In the genomic region with DNA sequence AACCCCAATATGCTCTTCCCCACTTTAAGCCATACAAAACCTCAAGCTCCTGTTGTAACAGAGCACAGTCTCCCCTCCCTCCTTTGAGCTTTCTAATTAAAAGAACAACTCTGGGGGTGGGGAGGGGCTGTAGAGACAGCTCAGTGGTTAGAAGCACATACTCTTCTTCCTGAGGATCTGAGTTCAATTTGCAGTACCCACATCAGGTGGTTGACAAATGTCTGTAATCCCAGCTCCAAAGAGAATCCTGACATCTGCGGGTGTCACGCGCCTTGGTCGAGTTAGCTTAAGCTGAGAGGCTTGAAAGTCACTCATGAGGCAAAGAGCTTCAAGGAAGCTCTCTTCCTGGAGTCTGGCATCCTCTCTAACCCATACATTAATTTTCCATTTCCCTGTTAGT, we compare ENCODE assay signal across 22 mouse cellular contexts.
A peak's percentile ranks its signal among the peaks of the same experiment; 100 is the strongest.
DNase-seq lines count a peak whose midpoint lies in the region; TF ChIP-seq lines count a peak whose summit lies in the region.
"Had no signal": no experiment of that assay in that cellular context is flagged by ENCODE, and none has a peak within 500 bp of the region (broad histone marks: within the 10 kb centered on the region; RNA-seq: fewer than 3 reads in every experiment).

No protein-coding gene starts in this region.

- TF ChIP-seq EP300 in ES-Bruce4 (IDR thresholded peaks at IDR 0.05; ENCODE audit: insufficient read depth, low read depth, low read length) = no peak

- H3K4me1 ChIP-seq in ES-Bruce4 (ENCODE audit: control insufficient read depth, insufficient read depth, low read length) = no peaks in the 10 kb centered on the region
- peaks cover 0 to under 1% of the 10 kb centered on the region in 2 experiments; a peak in 1 of 4 replicates for H3K4me1 ChIP-seq in ES-E14 (ENCODE audit: control insufficient read depth in 2 of 2, insufficient read depth in 2 of 2, low read length in 2 of 2, poor library complexity in 1 of 2)
- H3K4me1 ChIP-seq: embryonic facial prominence, embryonic 13.5 days; embryonic facial prominence, embryonic 15.5 days; forebrain, embryonic 10.5 days; forebrain, embryonic 12.5 days had no signal

- DNase-seq in ES-E14 (ENCODE audit: low read depth, low spot score) (no peak), ZHBTc4 (ENCODE audit: low read depth, low spot score) (peak; percentile 80)
- no peak for DNase-seq in frontal cortex, postnatal 25 days (ENCODE audit: low spot score in 2 of 2)
- DNase-seq in urinary bladder, adult 2 months (ENCODE audit: low spot score) = no peak
- DNase-seq: adrenal gland, adult 2 months; adrenal gland, postnatal 10 days; adrenal gland, postnatal 25 days; B cell, adult 2 months; cerebellum, adult 11 months; cerebellum, adult 18-20 months; cerebellum, adult 8-10 months; cerebellum, adult 9-11 months; cerebellum, postnatal 14 days; cerebellum, postnatal 36 days; embryo, embryonic 11 days had no signal

- H3K27me3 ChIP-seq in ES-Bruce4 (ENCODE audit: control insufficient read depth, insufficient read depth, low read length, poor library complexity, severe bottlenecking) = no peaks in the 10 kb centered on the region
- H3K27me3 ChIP-seq: CH12.LX; embryonic facial prominence, embryonic 13.5 days; embryonic facial prominence, embryonic 15.5 days; forebrain, embryonic 12.5 days had no signal

- H3K4me3 ChIP-seq in ES-Bruce4 (ENCODE audit: low read depth, low read length) (no peak overlapping the region), ES-E14 (ENCODE audit: insufficient read depth in 1 of 2, low read depth in 1 of 2, low read length in 2 of 2, poor library complexity in 1 of 2, severe bottlenecking in 1 of 2) (no peak overlapping the region)
- H3K4me3 ChIP-seq: embryonic facial prominence, embryonic 13.5 days; embryonic facial prominence, embryonic 15.5 days; erythroblast, embryonic 14.5 days; forebrain, embryonic 10.5 days; forebrain, embryonic 12.5 days had no signal

- in situ Hi-C loops in ES-E14 (cut with MboI; ENCODE audit: low sequenced_read_pairs in 2 of 2, unreplicated experiment in 2 of 2) = no loop called here

- no peaks in the 10 kb centered on the region for H3K36me3 ChIP-seq in ES-Bruce4 (ENCODE audit: control insufficient read depth, insufficient read depth, low read length, poor library complexity, severe bottlenecking)
- peaks cover 2% of the 10 kb centered on the region; the same call in 1 of the 2 replicates for H3K36me3 ChIP-seq in ES-E14 (ENCODE audit: control insufficient read depth, insufficient read depth, low read length, poor library complexity, severe bottlenecking)
- H3K36me3 ChIP-seq: embryonic facial prominence, embryonic 13.5 days; embryonic facial prominence, embryonic 15.5 days; forebrain, embryonic 10.5 days; forebrain, embryonic 12.5 days had no signal

- H3K27ac ChIP-seq in ES-Bruce4 (ENCODE audit: insufficient read depth, low read length) (peak overlapping the region; percentile 25; the same call in 1 of the 2 replicates), ES-E14 (ENCODE audit: insufficient read depth, low read depth, low read length, poor library complexity, severe bottlenecking) (peak overlapping the region; percentile 56; the same call in 1 of the 2 replicates)
- H3K27ac ChIP-seq: embryonic facial prominence, embryonic 13.5 days; embryonic facial prominence, embryonic 15.5 days; forebrain, embryonic 10.5 days; forebrain, embryonic 12.5 days had no signal

- TF ChIP-seq CTCF in ES-Bruce4 (IDR thresholded peaks at IDR 0.05; ENCODE audit: low read depth, low read length) = no peak

- H3K9me3 ChIP-seq in ES-Bruce4 (replicated peaks; ENCODE audit: control insufficient read depth, insufficient read depth, low read length, poor library complexity, severe bottlenecking) (no peaks in the 10 kb centered on the region), ES-E14 (ENCODE audit: control insufficient read depth, insufficient read depth, low read depth, low read length) (no peaks in the 10 kb centered on the region)
- H3K9me3 ChIP-seq: embryonic facial prominence, embryonic 13.5 days; embryonic facial prominence, embryonic 15.5 days; forebrain, embryonic 10.5 days; forebrain, embryonic 12.5 days had no signal

- H3K9ac ChIP-seq in ES-Bruce4 (ENCODE audit: low read depth, poor library complexity, severe bottlenecking) (no peak overlapping the region), ES-E14 (ENCODE audit: insufficient read depth, low read depth, low read length, poor library complexity, severe bottlenecking) (no peak overlapping the region)
- H3K9ac ChIP-seq: embryonic facial prominence, embryonic 13.5 days; embryonic facial prominence, embryonic 15.5 days; forebrain, embryonic 12.5 days had no signal

- no peak for TF ChIP-seq POLR2A in ES-Bruce4 (IDR thresholded peaks at IDR 0.05; ENCODE audit: insufficient read depth, low read length)

TF ChIP-seq in ES-E14, 5 proteins besides CTCF, POLR2A, EP300 and RAD21:
- no peak for TF ChIP-seq HCFC1 (IDR thresholded peaks at IDR 0.05; ENCODE audit: borderline replicate concordance, insufficient read depth, low read length)
- no peak for TF ChIP-seq CHD2 (IDR thresholded peaks at IDR 0.05; ENCODE audit: low read depth, low read length)
- TF ChIP-seq MAFK (IDR thresholded peaks at IDR 0.05; ENCODE audit: insufficient read depth, low read depth, low read length) = no peak
- TF ChIP-seq ZNF384 (IDR thresholded peaks at IDR 0.05; ENCODE audit: low read depth, low read length) = no peak
- no peak for TF ChIP-seq ZC3H11A (IDR thresholded peaks at IDR 0.05; ENCODE audit: borderline replicate concordance, low read depth, low read length)
TF ChIP-seq in ES-E14: peak in this region for 0.
